Mouse (Mus musculus): Measurements from ENCODE around the gene Chtop. TPM values are rescaled to one million over a fixed set of nuclear protein-coding genes. Genes with fewer than 3 reads are reported as not detected.

Chtop gene
- 74.1 and 92.0 TPM in 2 replicates for polyA plus RNA-seq (2011; ENCODE audit: insufficient read depth, insufficient read length, low replicate concordance, missing spikeins)

- no peak for TF ChIP-seq CTCF (IDR thresholded peaks at IDR 0.05; ENCODE audit: control insufficient read depth, insufficient read depth, low read length)
- peak; percentile 64; the same call in 1 of the 2 replicates for TF ChIP-seq POLR2A (IDR thresholded peaks at IDR 0.05; ENCODE audit: borderline replicate concordance, control insufficient read depth, low read depth, low read length)
- Histone ChIP-seq H3K4me1 (ENCODE audit: control insufficient read depth, insufficient read depth, low read length) (peaks cover 1% of the 10 kb centered on the region; the same call in 1 of the 2 replicates), H3K4me3 (replicated peaks; ENCODE audit: control insufficient read depth, low read depth, low read length) (peak within 1 kb of the TSS; percentile 90), H3K27ac (ENCODE audit: control insufficient read depth, insufficient read depth, low read depth, low read length, poor library complexity) (peak within 1 kb of the TSS; percentile 91)
- under 1% methylated on average over 64 of the region's 66 CpGs for WGBS
Observed at GRCm38 (mm10) chr3:90508950-90509746, at the start of gene Chtop. Gene Chtop, minus strand, starts transcription at chr3:90509498.

- H3K4me3 ChIP-seq (replicated peaks; ENCODE audit: control insufficient read depth, low read depth, low read length), result no peak overlapping the region
- 77% methylated on average over 5 of the region's 5 CpGs for WGBS
- no peak overlapping the region for H3K27ac ChIP-seq (ENCODE audit: control insufficient read depth, insufficient read depth, low read depth, low read length, poor library complexity)
- no peak for TF ChIP-seq CTCF (IDR thresholded peaks at IDR 0.05; ENCODE audit: control insufficient read depth, insufficient read depth, low read length)
- no peak for TF ChIP-seq POLR2A (IDR thresholded peaks at IDR 0.05; ENCODE audit: borderline replicate concordance, control insufficient read depth, low read depth, low read length)
- no peaks in the 10 kb centered on the region for H3K4me1 ChIP-seq (ENCODE audit: control insufficient read depth, insufficient read depth, low read length)
Observed at GRCm38 (mm10) chr3:90555954-90556353, 46.7 kb upstream of the Chtop start.

- Histone ChIP-seq H3K4me1 (ENCODE audit: control insufficient read depth, insufficient read depth, low read length) (no peaks in the 10 kb centered on the region), H3K4me3 (replicated peaks; ENCODE audit: control insufficient read depth, low read depth, low read length) (no peak overlapping the region), H3K27ac (ENCODE audit: control insufficient read depth, insufficient read depth, low read depth, low read length, poor library complexity) (no peak overlapping the region)
- TF ChIP-seq POLR2A (IDR thresholded peaks at IDR 0.05; ENCODE audit: borderline replicate concordance, control insufficient read depth, low read depth, low read length), result no peak
- TF ChIP-seq CTCF (IDR thresholded peaks at IDR 0.05; ENCODE audit: control insufficient read depth, insufficient read depth, low read length), result no peak
- 89% methylated on average over 2 of the region's 2 CpGs for WGBS
Observed at GRCm38 (mm10) chr3:90552231-90552630, 42.9 kb upstream of the Chtop start.

GRCm38 (mm10) chr3:90550421-90550790 lies 41.1 kb upstream of the Chtop start:
- no peak for TF ChIP-seq POLR2A (IDR thresholded peaks at IDR 0.05; ENCODE audit: borderline replicate concordance, control insufficient read depth, low read depth, low read length)
- no peak for TF ChIP-seq CTCF (IDR thresholded peaks at IDR 0.05; ENCODE audit: control insufficient read depth, insufficient read depth, low read length)
- H3K27ac ChIP-seq (ENCODE audit: control insufficient read depth, insufficient read depth, low read depth, low read length, poor library complexity), result no peak overlapping the region
- H3K4me3 ChIP-seq (replicated peaks; ENCODE audit: control insufficient read depth, low read depth, low read length), result no peak overlapping the region
- no peaks in the 10 kb centered on the region for H3K4me1 ChIP-seq (ENCODE audit: control insufficient read depth, insufficient read depth, low read length)
- 76% methylated on average over 2 of the region's 2 CpGs for WGBS

GRCm38 (mm10) chr3:90549676-90550420 lies 40.5 kb upstream of the Chtop start:
- no peak overlapping the region for H3K4me3 ChIP-seq (replicated peaks; ENCODE audit: control insufficient read depth, low read depth, low read length)
- H3K27ac ChIP-seq (ENCODE audit: control insufficient read depth, insufficient read depth, low read depth, low read length, poor library complexity), result no peak overlapping the region
- WGBS, result 76% methylated on average over 5 of the region's 5 CpGs
- no peaks in the 10 kb centered on the region for H3K4me1 ChIP-seq (ENCODE audit: control insufficient read depth, insufficient read depth, low read length)
- TF ChIP-seq CTCF (IDR thresholded peaks at IDR 0.05; ENCODE audit: control insufficient read depth, insufficient read depth, low read length), result no peak
- no peak for TF ChIP-seq POLR2A (IDR thresholded peaks at IDR 0.05; ENCODE audit: borderline replicate concordance, control insufficient read depth, low read depth, low read length)

GRCm38 (mm10) chr3:90540904-90541303 lies 31.6 kb upstream of the Chtop start:
- 89% methylated on average over 4 of the region's 4 CpGs for WGBS
- no peak overlapping the region for H3K4me3 ChIP-seq (replicated peaks; ENCODE audit: control insufficient read depth, low read depth, low read length)
- no peak for TF ChIP-seq POLR2A (IDR thresholded peaks at IDR 0.05; ENCODE audit: borderline replicate concordance, control insufficient read depth, low read depth, low read length)
- no peak for TF ChIP-seq CTCF (IDR thresholded peaks at IDR 0.05; ENCODE audit: control insufficient read depth, insufficient read depth, low read length)
- no peak overlapping the region for H3K27ac ChIP-seq (ENCODE audit: control insufficient read depth, insufficient read depth, low read depth, low read length, poor library complexity)
- no peaks in the 10 kb centered on the region for H3K4me1 ChIP-seq (ENCODE audit: control insufficient read depth, insufficient read depth, low read length)

- H3K4me1 ChIP-seq (ENCODE audit: control insufficient read depth, insufficient read depth, low read length), result no peaks in the 10 kb centered on the region
- TF ChIP-seq POLR2A (IDR thresholded peaks at IDR 0.05; ENCODE audit: borderline replicate concordance, control insufficient read depth, low read depth, low read length), result no peak
- no peak overlapping the region for H3K27ac ChIP-seq (ENCODE audit: control insufficient read depth, insufficient read depth, low read depth, low read length, poor library complexity)
- WGBS, result 79% methylated on average over 5 of the region's 5 CpGs
- no peak overlapping the region for H3K4me3 ChIP-seq (replicated peaks; ENCODE audit: control insufficient read depth, low read depth, low read length)
Observed at GRCm38 (mm10) chr3:90537905-90538296, 28.6 kb upstream of the Chtop start.

- Histone ChIP-seq H3K4me3 (replicated peaks; ENCODE audit: control insufficient read depth, low read depth, low read length) (no peak within 1 kb of the TSS), H3K4me1 (ENCODE audit: control insufficient read depth, insufficient read depth, low read length) (no peaks in the 10 kb centered on the region), H3K27ac (ENCODE audit: control insufficient read depth, insufficient read depth, low read depth, low read length, poor library complexity) (no peak within 1 kb of the TSS; the same call in 1 of the 2 replicates)
- WGBS, result 75% methylated on average over 10 of the region's 10 CpGs
- no peak for TF ChIP-seq POLR2A (IDR thresholded peaks at IDR 0.05; ENCODE audit: borderline replicate concordance, control insufficient read depth, low read depth, low read length)
- no peak for TF ChIP-seq CTCF (IDR thresholded peaks at IDR 0.05; ENCODE audit: control insufficient read depth, insufficient read depth, low read length)
Observed at GRCm38 (mm10) chr3:90537141-90537904, 28.0 kb upstream of the Chtop start, which contains the start of gene S100a16. Gene S100a16, plus strand, starts transcription at chr3:90537254.
